Mouse (Mus musculus) olfactory bulb, adult 2 months (tissue): ENCODE measurements around the gene Wfdc10. TPM values are rescaled to one million over a fixed set of nuclear protein-coding genes. Genes with fewer than 3 reads are reported as not detected.

ENCODE experiments used
- H3K27ac ChIP-seq: fragments of 200-500 bp; 2 replicates; pipeline ENCODE4 v1.5.1; 2012; ENCODE audit warnings: low read depth, low read length; ENCODE audit not compliant: insufficient read depth
- H3K4me1 ChIP-seq: fragments of 200-500 bp; 2 replicates; pipeline ENCODE4 v1.6.1; 2012; ENCODE audit warnings: low read length; ENCODE audit not compliant: control insufficient read depth, insufficient read depth
- H3K4me3 ChIP-seq: fragments of 200-500 bp; 2 replicates; pipeline ENCODE4 v1.5.1; 2012; ENCODE audit warnings: mild to moderate bottlenecking, low read depth, low read length, moderate library complexity; ENCODE audit not compliant: insufficient read depth
- CTCF ChIP-seq: fragments of 200-500 bp; IDR thresholded peaks from 2 replicates; pipeline ENCODE4 v1.5.1; 2012; ENCODE audit warnings: low read depth, mild to moderate bottlenecking, low read length, moderate library complexity; ENCODE audit not compliant: insufficient read depth
- POLR2A ChIP-seq: fragments of 200-500 bp; IDR thresholded peaks from 2 replicates; pipeline ENCODE4 v1.6.1; 2012; ENCODE audit warnings: mild to moderate bottlenecking, low read depth, low read length, moderate library complexity; ENCODE audit not compliant: insufficient read depth
- WGBS: fragments of 180-500 bp; shearing (Covaris S2); methylation state at CpG from one replicate; pipeline ENCODE4 v1.1.7; 2018; 5-methylcytosine and 5-hydroxymethylcytosine counted together
- polyA plus RNA-seq: library from polyadenylated mRNA; stranded (reverse); fragments of >200 nt; gene quantifications from 2 replicates; pipeline ENCODE4 v1.2.4, GENCODE M21; 2012; ENCODE audit warnings: low replicate concordance; ENCODE audit not compliant: missing spikeins, insufficient read depth, insufficient read length

Gene Wfdc10
- polyA plus RNA-seq, 1 experiment, result not detected

DNA sequence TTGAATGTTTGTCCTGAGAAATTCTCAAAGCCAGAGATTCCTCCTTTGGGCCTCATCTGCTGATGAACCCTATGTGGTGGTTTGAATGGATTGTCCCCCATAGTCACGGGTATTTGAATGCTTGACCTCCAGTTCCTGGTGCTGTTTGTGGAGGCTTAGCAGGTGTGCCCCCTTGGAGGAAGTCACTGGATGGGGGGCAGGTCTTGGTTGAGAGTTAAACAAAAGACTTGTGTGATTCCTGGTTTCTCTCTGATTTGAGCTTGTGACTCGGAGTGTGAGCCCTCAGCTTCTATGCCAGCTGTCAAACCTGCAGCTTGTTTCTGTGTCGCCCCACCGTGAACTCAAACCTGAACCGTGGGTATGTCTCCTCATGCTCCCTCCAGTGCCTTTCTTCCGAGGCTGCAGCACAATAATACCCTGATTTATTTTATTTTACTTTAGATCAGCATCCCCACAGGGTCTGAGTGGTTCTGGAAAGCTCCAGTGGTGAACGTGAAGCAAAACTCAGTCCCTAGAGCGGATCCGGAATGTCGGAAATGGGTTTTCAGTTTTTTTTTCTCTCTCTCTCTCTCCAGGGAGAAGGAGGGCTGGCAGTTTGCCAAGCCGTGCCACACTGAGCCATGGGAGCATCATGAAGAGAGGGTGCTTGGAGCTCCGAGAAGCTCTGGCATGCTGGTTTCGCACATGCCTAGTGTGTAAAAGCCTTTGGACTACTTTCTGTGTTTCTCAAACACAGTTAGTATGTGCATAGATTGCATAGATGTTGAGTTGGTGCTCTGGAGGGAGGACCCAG is 13.8 kb upstream of the Wfdc10 start:
- TF ChIP-seq CTCF, result no peak
- no peak for TF ChIP-seq POLR2A
- 38% methylated on average over 13 of the region's 13 CpGs for WGBS
- Histone ChIP-seq H3K4me1 (no peaks in the 10 kb centered on the region), H3K27ac (no peak overlapping the region), H3K4me3 (no peak overlapping the region)

- Histone ChIP-seq H3K4me1 (no peaks in the 10 kb centered on the region), H3K27ac (no peak within 1 kb of the TSS), H3K4me3 (no peak within 1 kb of the TSS)
- 83% methylated on average over 9 of the region's 9 CpGs for WGBS
- TF ChIP-seq CTCF, result no peak
- no peak for TF ChIP-seq POLR2A
Observed at GRCm38 (mm10) chr2:164656483-164656882, 637 bp downstream of the Wfdc10 start, which contains the start of gene Wfdc9. Wfdc9 (minus strand) TSS chr2:164656583.

DNA sequence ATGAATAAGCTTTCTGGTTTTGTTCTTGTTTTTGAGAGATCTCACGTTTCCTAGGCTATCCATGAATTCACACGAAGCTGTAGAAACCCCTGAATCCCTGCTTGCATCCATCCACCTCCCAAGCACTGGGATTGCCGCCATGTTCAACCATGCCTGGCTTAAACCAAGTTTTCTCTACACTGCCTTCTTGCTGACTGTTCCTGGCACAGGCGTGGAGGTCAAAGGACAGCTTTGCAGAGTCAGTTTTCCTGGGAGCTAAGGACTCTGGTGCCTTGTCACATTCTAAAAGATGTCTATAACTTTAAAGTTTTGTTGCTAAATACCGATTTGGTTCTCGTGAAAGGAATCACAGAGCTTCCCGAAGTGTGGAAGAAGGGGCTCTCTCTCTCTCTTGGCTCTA is 9.0 kb downstream of the Wfdc10 start:
- no peaks in the 10 kb centered on the region for H3K4me1 ChIP-seq
- 91% methylated on average over 7 of the region's 7 CpGs for WGBS
- TF ChIP-seq CTCF, result no peak
- TF ChIP-seq POLR2A, result no peak
- H3K4me3 ChIP-seq, result no peak overlapping the region
- no peak overlapping the region for H3K27ac ChIP-seq

DNA sequence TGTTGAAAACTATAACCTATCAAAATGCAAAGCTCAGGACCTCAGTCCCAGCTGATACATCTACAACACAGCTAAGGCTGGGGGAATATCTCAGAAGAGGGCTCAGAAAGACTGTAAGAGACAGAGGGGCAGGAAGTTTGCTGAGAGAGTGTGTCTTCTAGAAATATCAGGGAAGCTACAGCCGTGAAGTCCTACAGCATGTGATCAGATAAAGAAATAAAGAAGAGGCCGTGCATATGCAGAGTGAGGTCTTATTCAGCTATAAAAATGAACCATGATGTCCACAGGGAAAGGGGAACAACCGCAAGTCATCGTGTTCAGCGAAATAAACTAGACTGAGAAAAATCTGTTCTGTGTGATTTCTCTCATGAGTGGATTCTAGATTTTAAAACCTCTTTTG is 14.4 kb downstream of the Wfdc10 start:
- no peaks in the 10 kb centered on the region for H3K4me1 ChIP-seq
- H3K27ac ChIP-seq, result no peak overlapping the region
- TF ChIP-seq CTCF (no peak), POLR2A (no peak)
- H3K4me3 ChIP-seq, result no peak overlapping the region
- WGBS, result 83% methylated on average over 5 of the region's 5 CpGs

GRCm38 (mm10) chr2:164670938-164671337 is 15.1 kb downstream of the Wfdc10 start:
- Histone ChIP-seq H3K4me3 (no peak overlapping the region), H3K4me1 (no peaks in the 10 kb centered on the region), H3K27ac (no peak overlapping the region)
- TF ChIP-seq CTCF (no peak), POLR2A (no peak)
- 19% methylated on average over 1 of the region's 1 CpGs for WGBS

DNA sequence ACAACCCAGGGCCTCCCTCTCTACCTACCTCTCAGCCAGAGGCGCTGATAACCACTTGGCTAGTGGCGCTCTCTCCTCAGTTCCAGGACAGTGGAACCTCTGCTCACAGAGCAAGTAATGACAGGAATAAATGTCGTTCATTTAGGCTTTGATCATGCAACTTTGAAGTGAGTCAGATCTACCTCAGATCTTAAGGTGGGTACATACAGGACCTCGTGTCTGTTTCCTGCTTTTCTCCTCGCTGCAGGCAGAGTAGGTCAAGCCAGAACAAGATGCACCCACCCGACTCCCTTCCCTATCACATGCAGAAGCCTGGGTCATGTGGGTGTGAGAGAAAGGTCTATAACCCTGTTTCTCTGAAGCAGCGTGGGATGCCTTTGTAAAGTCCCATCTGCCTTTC is 18.1 kb downstream of the Wfdc10 start, which contains the start of gene Wfdc11:
Wfdc11 (minus strand) TSS at position 101 of the 400 bp plus-strand sequence.
- TF ChIP-seq CTCF (no peak), POLR2A (no peak)
- H3K4me3 ChIP-seq, result no peak within 1 kb of the TSS
- WGBS, result 78% methylated on average over 7 of the region's 7 CpGs
- H3K27ac ChIP-seq, result no peak within 1 kb of the TSS
- peaks cover 3% of the 10 kb centered on the region; the same call in 1 of the 2 replicates for H3K4me1 ChIP-seq

GRCm38 (mm10) chr2:164676103-164676502 is 20.3 kb downstream of the Wfdc10 start:
- H3K27ac ChIP-seq, result no peak overlapping the region
- H3K4me1 ChIP-seq, result peaks cover 5% of the 10 kb centered on the region; the same call in 1 of the 2 replicates
- 80% methylated on average over 7 of the region's 7 CpGs for WGBS
- TF ChIP-seq CTCF (no peak), POLR2A (no peak)
- no peak overlapping the region for H3K4me3 ChIP-seq

DNA sequence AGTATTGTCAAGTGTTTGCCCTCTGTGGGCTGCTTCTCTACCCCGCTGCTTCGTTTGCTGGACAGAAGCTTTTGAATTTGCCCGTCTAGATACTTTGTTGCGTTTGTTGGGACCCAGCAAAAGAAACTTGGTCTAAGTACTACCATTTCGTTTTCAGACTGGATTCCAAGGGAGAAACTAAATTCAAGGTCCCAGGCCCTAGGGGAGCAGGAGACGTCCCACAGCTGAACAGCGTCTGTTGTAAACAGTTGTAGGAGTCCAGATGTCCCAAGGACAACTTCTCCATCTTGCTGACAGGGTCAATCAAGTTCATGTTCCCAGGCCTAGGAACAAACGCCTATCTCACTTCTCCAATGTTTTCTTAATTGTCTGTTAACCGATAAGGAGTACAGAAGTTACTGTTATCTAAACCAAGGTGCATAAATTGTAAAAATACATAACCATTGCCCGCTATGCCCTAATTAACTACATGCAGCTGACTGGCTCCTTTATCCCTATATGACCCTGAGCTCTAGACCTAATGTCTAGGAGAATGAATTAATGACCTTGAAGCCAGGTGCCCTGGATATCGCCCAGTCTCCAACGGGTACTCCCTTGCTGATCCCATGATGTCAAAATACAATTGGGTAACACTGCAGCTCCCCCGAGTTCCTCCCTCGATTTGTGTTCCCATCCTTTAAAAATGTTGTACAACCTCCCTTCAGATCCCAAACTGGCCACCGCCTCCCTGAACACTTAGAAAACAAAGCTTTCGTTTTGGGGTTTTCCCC is 21.3 kb downstream of the Wfdc10 start:
- Histone ChIP-seq H3K4me1 (peaks cover 5% of the 10 kb centered on the region; the same call in 1 of the 2 replicates), H3K4me3 (no peak overlapping the region), H3K27ac (no peak overlapping the region)
- TF ChIP-seq POLR2A (no peak), CTCF (no peak)
- 82% methylated on average over 16 of the region's 16 CpGs for WGBS
